Mouse (Mus musculus) kidney, embryonic 14.5 days (tissue): ENCODE data around the gene Slc22a12. TPM values are rescaled to one million over a fixed set of nuclear protein-coding genes. Genes with fewer than 3 reads are reported as not detected.

Experiments
- ATAC-seq: fragments of 200-750 bp; cut with Nextera tagmentation; 2 replicates; pipeline ENCODE4 v1.8.0; 2017; ENCODE audit warnings: moderate number of reproducible peaks, mild to moderate bottlenecking, moderate TSS enrichment, moderate library complexity; ENCODE audit not compliant: low FRiP score, low TSS enrichment
- H3K27ac ChIP-seq: fragments of 300-500 bp; sonication (generic); 2 replicates; pipeline ENCODE4 v1.5.1; 2014; ENCODE audit warnings: low read depth, mild to moderate bottlenecking, low read length, moderate library complexity, mixed read lengths
- H3K27me3 ChIP-seq: fragments of 300-500 bp; sonication (generic); 2 replicates; pipeline ENCODE4 v1.6.1; 2014; ENCODE audit warnings: mild to moderate bottlenecking, low read length; ENCODE audit not compliant: control insufficient read depth, insufficient read depth
- H3K36me3 ChIP-seq: fragments of 300-500 bp; sonication (generic); 2 replicates; pipeline ENCODE4 v1.6.1; 2014; ENCODE audit warnings: low read length, mixed read lengths; ENCODE audit not compliant: control insufficient read depth, insufficient read depth
- H3K4me1 ChIP-seq: fragments of 300-500 bp; sonication (generic); 2 replicates; pipeline ENCODE4 v1.6.1; 2014; ENCODE audit warnings: low read length, mixed read lengths; ENCODE audit not compliant: control insufficient read depth, insufficient read depth
- H3K4me2 ChIP-seq: fragments of 300-500 bp; sonication (generic); replicated peaks from 2 replicates; pipeline ENCODE4 v1.6.1; 2014; ENCODE audit warnings: low read depth, mild to moderate bottlenecking, low read length
- H3K4me3 ChIP-seq: fragments of 300-500 bp; sonication (generic); 2 replicates; pipeline ENCODE4 v1.5.1; 2014; ENCODE audit warnings: mild to moderate bottlenecking, low read length
- H3K9ac ChIP-seq: fragments of 300-500 bp; sonication (generic); 2 replicates; pipeline ENCODE4 v1.6.1; 2014; ENCODE audit warnings: low read depth, mild to moderate bottlenecking, low read length, moderate library complexity
- H3K9me3 ChIP-seq: fragments of 300-500 bp; sonication (generic); 2 replicates; pipeline ENCODE4 v1.6.1; 2016; ENCODE audit warnings: low read length; ENCODE audit not compliant: control insufficient read depth
- WGBS: fragments of 180-500 bp; shearing (Covaris S2); extraction: QIAGEN DNeasy Blood & Tissue Kit; methylation state at CpG from one replicate; pipeline ENCODE4 v1.1.7; 2014; 5-methylcytosine and 5-hydroxymethylcytosine counted together
- polyA plus RNA-seq: library from polyadenylated mRNA; unstranded; fragments of >200 nt; fragmentation: Nextera tagmentation; extraction: Ambion mirVana; gene quantifications from 2 replicates; pipeline ENCODE4 v1.2.1, GENCODE M21; 2014

Slc22a12 gene
- polyA plus RNA-seq, 1 experiment from 2014 or later = 1.8 TPM

- no peaks in the 10 kb centered on the region for H3K36me3 ChIP-seq
- 93% methylated on average over 5 of the region's 5 CpGs for WGBS
Observed at GRCm38 (mm10) chr19:6545481-6545880, 2.6 kb upstream of the Slc22a12 start.

GRCm38 (mm10) chr19:6544712-6545111 is 1.9 kb upstream of the Slc22a12 start:
- Histone ChIP-seq H3K27ac (no peak overlapping the region), H3K9ac (no peak overlapping the region), H3K36me3 (no peaks in the 10 kb centered on the region), H3K9me3 (0 out of 2 replicates have a peak, but pooled peaks cover 3% of the 10 kb centered on the region), H3K27me3 (no peaks in the 10 kb centered on the region), H3K4me3 (no peak overlapping the region), H3K4me2 (no peak overlapping the region), H3K4me1 (no peaks in the 10 kb centered on the region)
- WGBS = 92% methylated on average over 13 of the region's 13 CpGs
- no peak for ATAC-seq

More at GRCm38 (mm10) chr19:6545481-6545880, 2.6 kb upstream of the Slc22a12 start:
- H3K4me2 ChIP-seq = no peak overlapping the region
- ATAC-seq = no peak
- no peaks in the 10 kb centered on the region for H3K27me3 ChIP-seq
- H3K9ac ChIP-seq = no peak overlapping the region
- H3K4me1 ChIP-seq = no peaks in the 10 kb centered on the region
- 0 out of 2 replicates have a peak, but pooled peaks cover 3% of the 10 kb centered on the region for H3K9me3 ChIP-seq
- no peak overlapping the region for H3K4me3 ChIP-seq
- H3K27ac ChIP-seq = no peak overlapping the region

DNA sequence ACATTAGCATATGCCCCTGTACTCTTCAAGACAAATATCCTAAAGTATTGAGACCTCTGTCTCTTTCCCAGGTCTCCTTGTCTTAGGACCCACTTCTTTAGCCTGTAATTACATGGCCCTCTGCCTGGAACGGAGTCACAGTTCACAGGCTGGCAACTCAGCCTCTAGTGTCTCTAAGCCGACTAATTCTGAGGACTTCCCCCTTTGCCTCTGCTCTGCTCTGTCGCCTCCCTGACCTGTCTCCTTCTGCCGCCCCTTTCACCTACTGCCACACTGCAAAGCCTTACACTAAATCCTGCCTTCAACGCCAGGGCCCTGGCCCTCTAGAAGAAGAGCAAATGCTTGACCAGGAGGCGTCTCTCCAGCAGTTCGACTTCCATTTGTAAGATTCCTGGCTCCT is 686 bp upstream of the Slc22a12 start:
- no peak overlapping the region; the same call in 1 of the 2 replicates for H3K9ac ChIP-seq
- WGBS = 26% methylated on average over 7 of the region's 7 CpGs
- H3K4me1 ChIP-seq = no peaks in the 10 kb centered on the region
- no peak overlapping the region for H3K27ac ChIP-seq
- ATAC-seq = no peak
- no peaks in the 10 kb centered on the region for H3K36me3 ChIP-seq
- H3K27me3 ChIP-seq = no peaks in the 10 kb centered on the region
- 0 out of 2 replicates have a peak, but pooled peaks cover 3% of the 10 kb centered on the region for H3K9me3 ChIP-seq
- no peak overlapping the region for H3K4me2 ChIP-seq
- H3K4me3 ChIP-seq = no peak overlapping the region

DNA sequence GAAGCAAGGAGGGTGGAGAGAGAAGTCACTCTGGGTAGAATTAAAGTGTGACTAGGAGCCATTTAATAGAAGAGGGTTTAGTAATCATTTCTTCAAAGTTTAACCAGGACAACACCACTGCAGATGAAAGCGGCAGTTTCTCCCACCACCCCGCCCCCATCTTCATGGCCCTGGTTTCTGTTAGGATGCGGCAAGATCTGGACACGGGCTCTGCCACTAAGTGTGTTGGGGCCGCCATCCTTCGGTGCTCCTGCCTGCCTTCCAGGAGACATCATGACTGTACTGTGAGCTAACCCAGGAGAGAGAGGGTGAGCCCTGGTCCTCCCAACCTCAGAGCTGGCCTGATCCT is 177 bp upstream of the Slc22a12 start:
- Histone ChIP-seq H3K4me3 (no peak overlapping the region), H3K27ac (peak overlapping the region; percentile 59; the same call in 1 of the 2 replicates), H3K36me3 (no peaks in the 10 kb centered on the region), H3K4me2 (no peak overlapping the region), H3K27me3 (no peaks in the 10 kb centered on the region), H3K4me1 (no peaks in the 10 kb centered on the region), H3K9me3 (0 out of 2 replicates have a peak, but pooled peaks cover 3% of the 10 kb centered on the region), H3K9ac (no peak overlapping the region)
- 84% methylated on average over 6 of the region's 6 CpGs for WGBS
- no peak for ATAC-seq

DNA sequence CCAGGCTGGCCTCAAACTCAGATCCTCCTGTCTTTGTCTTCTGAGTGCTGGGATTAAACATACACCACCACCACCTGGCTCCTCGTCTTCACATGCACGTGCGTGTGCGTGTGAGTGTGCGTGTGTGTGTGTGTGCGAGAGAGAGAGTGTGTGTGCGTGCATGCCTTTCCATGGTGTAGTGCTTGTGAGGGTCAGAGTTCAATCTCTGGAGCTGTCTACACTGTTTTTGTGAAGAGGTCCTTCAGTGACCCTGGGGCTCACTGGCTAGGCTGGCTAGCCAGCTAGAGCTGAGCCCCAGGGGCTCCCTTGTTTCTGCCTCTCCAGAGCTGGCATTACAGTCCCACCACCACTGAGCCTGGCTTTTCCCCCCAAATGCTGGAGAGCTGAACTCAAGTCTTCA is 1.3 kb downstream of the Slc22a12 start:
- Histone ChIP-seq H3K4me1 (no peaks in the 10 kb centered on the region), H3K27me3 (no peaks in the 10 kb centered on the region), H3K27ac (no peak overlapping the region), H3K9ac (no peak overlapping the region), H3K4me2 (no peak overlapping the region), H3K9me3 (0 out of 2 replicates have a peak, but pooled peaks cover 3% of the 10 kb centered on the region), H3K36me3 (no peaks in the 10 kb centered on the region), H3K4me3 (no peak overlapping the region)
- 88% methylated on average over 7 of the region's 7 CpGs for WGBS
- no peak for ATAC-seq

DNA sequence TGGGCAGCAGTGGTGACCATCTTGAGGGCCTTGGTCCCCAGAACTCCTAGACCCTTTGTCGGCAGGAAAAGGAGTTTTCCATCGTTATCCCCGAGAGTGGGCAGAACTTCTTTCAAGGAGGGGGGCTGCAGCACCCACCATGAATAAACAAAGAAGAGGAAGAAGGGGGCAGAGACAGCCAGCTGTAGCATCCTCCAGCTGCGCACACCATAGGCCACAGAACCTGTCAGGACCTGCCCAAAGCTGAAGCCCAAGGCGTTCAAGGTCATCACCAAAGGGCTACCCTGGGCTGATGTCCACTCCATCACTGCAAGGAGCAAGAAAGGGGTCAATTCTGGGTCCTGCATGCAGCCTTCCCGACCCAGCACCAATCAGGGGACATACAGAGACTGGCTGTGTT is 2.6 kb downstream of the Slc22a12 start:
- Histone ChIP-seq H3K36me3 (no peaks in the 10 kb centered on the region), H3K9me3 (0 out of 2 replicates have a peak, but pooled peaks cover 3% of the 10 kb centered on the region), H3K27me3 (no peaks in the 10 kb centered on the region), H3K27ac (no peak overlapping the region), H3K4me2 (no peak overlapping the region), H3K9ac (no peak overlapping the region), H3K4me1 (no peaks in the 10 kb centered on the region), H3K4me3 (no peak overlapping the region)
- WGBS = 75% methylated on average over 6 of the region's 6 CpGs
- no peak for ATAC-seq

GRCm38 (mm10) chr19:6539592-6539991 is 3.2 kb downstream of the Slc22a12 start:
- no peak for ATAC-seq
- no peak overlapping the region for H3K4me2 ChIP-seq
- no peaks in the 10 kb centered on the region for H3K27me3 ChIP-seq
- H3K36me3 ChIP-seq = no peaks in the 10 kb centered on the region
- H3K9me3 ChIP-seq = no peaks in the 10 kb centered on the region
- no peak overlapping the region for H3K4me3 ChIP-seq
- 73% methylated on average over 4 of the region's 4 CpGs for WGBS
- H3K4me1 ChIP-seq = no peaks in the 10 kb centered on the region
- no peak overlapping the region for H3K9ac ChIP-seq
- H3K27ac ChIP-seq = no peak overlapping the region

GRCm38 (mm10) chr19:6538546-6538945 is 4.3 kb downstream of the Slc22a12 start:
- no peak overlapping the region for H3K27ac ChIP-seq
- no peaks in the 10 kb centered on the region for H3K36me3 ChIP-seq
- no peak overlapping the region for H3K4me2 ChIP-seq
- H3K4me3 ChIP-seq = no peak overlapping the region
- no peak overlapping the region for H3K9ac ChIP-seq
- H3K4me1 ChIP-seq = no peaks in the 10 kb centered on the region
- H3K27me3 ChIP-seq = no peaks in the 10 kb centered on the region
- no peaks in the 10 kb centered on the region for H3K9me3 ChIP-seq
- no peak for ATAC-seq
- 89% methylated on average over 6 of the region's 6 CpGs for WGBS

DNA sequence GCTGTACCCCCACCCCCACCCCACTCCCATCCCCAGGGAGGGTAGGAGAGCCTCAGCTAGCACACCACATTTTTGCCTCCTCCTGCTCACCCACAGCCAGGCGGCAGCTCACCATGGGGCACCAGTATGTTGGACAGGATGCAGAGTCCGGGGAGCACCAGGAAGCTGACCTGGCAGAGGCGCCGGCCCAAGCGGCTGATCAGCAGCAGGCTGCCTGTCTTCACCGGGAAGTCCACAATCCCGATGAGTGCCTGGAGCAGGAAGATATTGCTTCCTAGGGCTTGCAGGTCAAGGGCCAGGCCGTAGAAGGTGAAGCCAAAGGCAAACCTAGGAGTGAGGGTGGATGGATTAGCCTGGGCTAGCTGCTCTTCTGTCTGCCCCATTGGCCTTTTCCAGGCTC is 5.3 kb downstream of the Slc22a12 start:
- ATAC-seq = no peak
- no peak overlapping the region for H3K4me3 ChIP-seq
- H3K4me1 ChIP-seq = peaks cover 4% of the 10 kb centered on the region; the same call in 1 of the 2 replicates
- H3K9me3 ChIP-seq = no peaks in the 10 kb centered on the region
- no peak overlapping the region for H3K9ac ChIP-seq
- H3K36me3 ChIP-seq = no peaks in the 10 kb centered on the region
- H3K27me3 ChIP-seq = no peaks in the 10 kb centered on the region
- H3K27ac ChIP-seq = no peak overlapping the region
- 62% methylated on average over 8 of the region's 8 CpGs for WGBS
- H3K4me2 ChIP-seq = no peak overlapping the region
